8 mouse cellular contexts compared by ENCODE assay signal in genomic region chr19:40661108-40661507, GRCm38 (mm10). TPM values are rescaled to one million over a fixed set of nuclear protein-coding genes. Genes with fewer than 3 reads are reported as not detected.
A peak's percentile ranks its signal among the peaks of the same experiment; 100 is the strongest.
DNase-seq lines count a peak whose midpoint lies in the region; ATAC-seq and TF ChIP-seq lines count a peak whose summit lies in the region.

No protein-coding gene starts in this region.

- no peaks in the 10 kb centered on the region for H3K36me3 ChIP-seq in forebrain, embryonic 10.5 days (replicated peaks)
- H3K36me3 ChIP-seq in intestine, embryonic 14.5 days (ENCODE audit: control insufficient read depth, insufficient read depth, low read length): no peaks in the 10 kb centered on the region
- no peaks in the 10 kb centered on the region for H3K36me3 ChIP-seq in megakaryocyte, embryonic 14.5 days (replicated peaks; ENCODE audit: low read length)
- H3K36me3 ChIP-seq in thymus, adult 2 months (ENCODE audit: control insufficient read depth, insufficient read depth, low read length): no peaks in the 10 kb centered on the region

- H3K9me3 ChIP-seq in forebrain, embryonic 10.5 days: no peaks in the 10 kb centered on the region
- H3K9me3 ChIP-seq in intestine, embryonic 14.5 days (ENCODE audit: control insufficient read depth, low read length): no peaks in the 10 kb centered on the region
- no peaks in the 10 kb centered on the region for H3K9me3 ChIP-seq in megakaryocyte, embryonic 14.5 days

- H3K9ac ChIP-seq in intestine, embryonic 14.5 days (ENCODE audit: low read length): no peak overlapping the region

- DNase-seq in heart, adult 8-10 months (ENCODE audit: low spot score): peak; percentile 55
- DNase-seq in heart, postnatal 36 days: no peak
- DNase-seq in forebrain, embryonic 10.5 days (ENCODE audit: extremely low spot score, low spot score): no peak
- no peak for DNase-seq in intestine, embryonic 14.5 days (ENCODE audit: low spot score)
- DNase-seq in left cerebral cortex, postnatal 10 days (ENCODE audit: extremely low spot score in 1 of 2, low spot score in 2 of 2): no peak
- DNase-seq in thymus, adult 2 months: no peak
- DNase-seq in left cerebral cortex, adult 9 months (ENCODE audit: low spot score in 2 of 2): no peak

- no peak for TF ChIP-seq CTCF in thymus, adult 2 months (IDR thresholded peaks at IDR 0.05; ENCODE audit: borderline replicate concordance, control insufficient read depth, extremely low read depth, insufficient read depth, low read length, poor library complexity)

- 91% methylated on average over 2 of the region's 2 CpGs for WGBS in forebrain, embryonic 10.5 days
- WGBS in intestine, embryonic 14.5 days: 77% methylated on average over 2 of the region's 2 CpGs
- 45% methylated on average over 2 of the region's 2 CpGs for WGBS in thymus, adult 2 months

- peak overlapping the region; percentile 58 for H3K4me2 ChIP-seq in intestine, embryonic 14.5 days (ENCODE audit: low read length)

- peaks cover 23% of the 10 kb centered on the region for H3K27me3 ChIP-seq in forebrain, embryonic 10.5 days (ENCODE audit: poor library complexity, severe bottlenecking)
- no peaks in the 10 kb centered on the region for H3K27me3 ChIP-seq in intestine, embryonic 14.5 days (replicated peaks; ENCODE audit: control insufficient read depth, insufficient read depth, low read length)
- peaks cover 2% of the 10 kb centered on the region for H3K27me3 ChIP-seq in megakaryocyte, embryonic 14.5 days (replicated peaks)
- no peaks in the 10 kb centered on the region for H3K27me3 ChIP-seq in thymus, adult 2 months (ENCODE audit: control insufficient read depth, insufficient read depth, low read length)

- no peak for TF ChIP-seq POLR2A in thymus, adult 2 months (IDR thresholded peaks at IDR 0.05; ENCODE audit: control insufficient read depth, extremely low read depth, insufficient read depth, low read length, poor library complexity)

- H3K27ac ChIP-seq in forebrain, embryonic 10.5 days: no peak overlapping the region
- no peak overlapping the region for H3K27ac ChIP-seq in intestine, embryonic 14.5 days (ENCODE audit: low read depth)
- H3K27ac ChIP-seq in thymus, adult 2 months (ENCODE audit: control insufficient read depth, insufficient read depth, low read length): no peak overlapping the region

- H3K4me3 ChIP-seq in forebrain, embryonic 10.5 days: peak overlapping the region; percentile 49; the same call in 1 of the 2 replicates
- H3K4me3 ChIP-seq in intestine, embryonic 14.5 days (ENCODE audit: low read depth, low read length): 0 out of 2 replicates have a peak overlapping the region, but pooled peaks have one; percentile 30
- H3K4me3 ChIP-seq in megakaryocyte, embryonic 14.5 days (replicated peaks): peak overlapping the region; percentile 90
- H3K4me3 ChIP-seq in thymus, adult 2 months (ENCODE audit: control insufficient read depth, insufficient read depth, low read length): no peak overlapping the region

- H3K4me1 ChIP-seq in forebrain, embryonic 10.5 days: peaks cover 21% of the 10 kb centered on the region
- H3K4me1 ChIP-seq in intestine, embryonic 14.5 days (replicated peaks; ENCODE audit: control insufficient read depth, insufficient read depth, low read length): peaks cover 8% of the 10 kb centered on the region; the same call in 1 of the 2 replicates
- H3K4me1 ChIP-seq in megakaryocyte, embryonic 14.5 days: peaks cover 47% of the 10 kb centered on the region
- H3K4me1 ChIP-seq in thymus, adult 2 months (replicated peaks; ENCODE audit: control insufficient read depth, insufficient read depth, low read length): peaks cover 18% of the 10 kb centered on the region

- intact Hi-C loops in heart, postnatal 36 days (cut with DNase I): loop anchor here (5.0 kb wide), 2 partner anchors 34 to 61 kb away; no protein-coding TSS in a partner anchor
- intact Hi-C loops in left cerebral cortex, postnatal 10 days (cut with DNase I): no loop called here

- no peak for ATAC-seq in intestine, embryonic 14.5 days (replicated peaks; ENCODE audit: low FRiP score, low TSS enrichment, low read depth)

RNA-seq across cellular contexts. Expression of gene Entpd1, which starts 48.9 kb away (rescaled TPM):
- total RNA-seq in heart, adult 8-10 months (2022): 10 to 100 TPM; 17.5 to 21.0 (median 19.8) TPM
- total RNA-seq in heart, postnatal 36 days (2021): 10 to 100 TPM; 25.0 to 33.2 TPM
- 2.6 and 3.7 TPM in 2 replicates for polyA plus RNA-seq in forebrain, embryonic 10.5 days (2016; fragmentation: Nextera tagmentation; extraction: Ambion mirVana)
- polyA plus RNA-seq in intestine, embryonic 14.5 days (2014; fragmentation: Nextera tagmentation; extraction: Ambion mirVana): 10.6 and 11.7 TPM in 2 replicates
- polyA plus RNA-seq in megakaryocyte, embryonic 14.5 days (2012; ENCODE audit: insufficient read depth, low replicate concordance): 1.9 TPM in 1 of 2 replicates, not detected in the other
- total RNA-seq in left cerebral cortex, postnatal 10 days (2021): 10 to 100 TPM; 18.7 to 20.2 TPM
- polyA plus RNA-seq in thymus, adult 2 months (2012; rRNA removed): 8.5 and 11.2 TPM in 2 replicates

RNA-seq across cellular contexts. Expression of gene Tctn3, which starts 49.1 kb away (rescaled TPM):
- total RNA-seq in heart, adult 8-10 months (2022): 1 to 10 TPM; 4.6 to 7.9 (median 6.8) TPM
- total RNA-seq in heart, postnatal 36 days (2021): 1 to 10 TPM; 7.4 to 8.0 TPM
- polyA plus RNA-seq in forebrain, embryonic 10.5 days (2016; fragmentation: Nextera tagmentation; extraction: Ambion mirVana): 12.0 and 12.6 TPM in 2 replicates
- 11.8 and 12.7 TPM in 2 replicates for polyA plus RNA-seq in intestine, embryonic 14.5 days (2014; fragmentation: Nextera tagmentation; extraction: Ambion mirVana)
- polyA plus RNA-seq in megakaryocyte, embryonic 14.5 days (2012; ENCODE audit: insufficient read depth, low replicate concordance): 1.2 and 2.3 TPM in 2 replicates
- total RNA-seq in left cerebral cortex, postnatal 10 days (2021): 10 to 100 TPM; 25.9 to 28.5 TPM
- 10.7 and 13.8 TPM in 2 replicates for polyA plus RNA-seq in thymus, adult 2 months (2012; rRNA removed)
